In the genomic region with DNA sequence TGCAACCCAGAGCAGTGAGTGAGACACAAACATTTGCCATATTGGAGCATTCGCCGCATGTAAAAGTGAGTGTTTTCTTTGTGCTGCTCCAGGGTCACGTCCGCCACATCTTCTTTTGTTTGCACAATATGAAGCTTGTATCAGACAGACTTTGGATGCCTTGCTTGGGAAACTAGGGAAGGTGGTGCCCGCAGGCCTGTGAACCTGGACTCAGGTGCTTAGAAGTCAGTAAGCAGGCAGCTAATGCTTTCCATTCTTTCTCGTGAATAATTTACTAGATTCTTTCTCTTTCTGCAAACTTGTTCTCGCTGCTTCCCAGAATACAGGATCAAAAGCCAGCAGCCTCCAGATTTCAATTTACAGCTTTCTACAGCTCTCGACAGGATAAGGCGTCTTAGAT, we compare ENCODE assay signal across 28 mouse cellular contexts. TPM values are rescaled to one million over a fixed set of nuclear protein-coding genes. Genes with fewer than 3 reads are reported as not detected.
DNase-seq lines count a peak whose midpoint lies in the region; ATAC-seq lines count a peak whose summit lies in the region.
"Had no signal": no experiment of that assay in that cellular context is flagged by ENCODE, and none has a peak within 500 bp of the region (broad histone marks: within the 10 kb centered on the region; RNA-seq: fewer than 3 reads in every experiment).

No protein-coding gene starts in this region.

- H3K4me3 ChIP-seq in kidney, embryonic 14.5 days (ENCODE audit: low read length) = no peak overlapping the region
- H3K4me3 ChIP-seq in midbrain, embryonic 16.5 days (ENCODE audit: low read depth, low read length) = no peak overlapping the region
- H3K4me3 ChIP-seq in midbrain, embryonic 15.5 days = no peak overlapping the region
- H3K4me3 ChIP-seq: embryonic facial prominence, embryonic 10.5 days; embryonic facial prominence, embryonic 15.5 days; forebrain, embryonic 12.5 days; hindbrain, embryonic 12.5 days; limb, embryonic 10.5 days; limb, embryonic 15.5 days; neural tube, embryonic 13.5 days had no signal

- H3K4me1 ChIP-seq in kidney, embryonic 14.5 days (ENCODE audit: control insufficient read depth, insufficient read depth, low read length) = no peaks in the 10 kb centered on the region
- H3K4me1 ChIP-seq in midbrain, embryonic 16.5 days (ENCODE audit: control insufficient read depth, insufficient read depth, low read length) = no peaks in the 10 kb centered on the region
- H3K4me1 ChIP-seq in midbrain, embryonic 15.5 days = no peaks in the 10 kb centered on the region
- H3K4me1 ChIP-seq: embryonic facial prominence, embryonic 10.5 days; embryonic facial prominence, embryonic 15.5 days; forebrain, embryonic 12.5 days; limb, embryonic 10.5 days; limb, embryonic 15.5 days; neural tube, embryonic 13.5 days had no signal

- no peaks in the 10 kb centered on the region for H3K9me3 ChIP-seq in kidney, embryonic 14.5 days (ENCODE audit: control insufficient read depth, low read length)
- no peaks in the 10 kb centered on the region for H3K9me3 ChIP-seq in midbrain, embryonic 16.5 days (replicated peaks; ENCODE audit: control insufficient read depth, low read length, poor library complexity, severe bottlenecking)
- H3K9me3 ChIP-seq in midbrain, embryonic 15.5 days = no peaks in the 10 kb centered on the region
- H3K9me3 ChIP-seq: embryonic facial prominence, embryonic 10.5 days; embryonic facial prominence, embryonic 15.5 days; forebrain, embryonic 12.5 days; hindbrain, embryonic 12.5 days; limb, embryonic 10.5 days; limb, embryonic 15.5 days; neural tube, embryonic 13.5 days had no signal

- H3K9ac ChIP-seq in kidney, embryonic 14.5 days (ENCODE audit: low read depth, low read length) = no peak overlapping the region
- no peak overlapping the region for H3K9ac ChIP-seq in midbrain, embryonic 16.5 days (ENCODE audit: low read depth, low read length)
- no peak overlapping the region for H3K9ac ChIP-seq in midbrain, embryonic 15.5 days
- H3K9ac ChIP-seq: embryonic facial prominence, embryonic 15.5 days; forebrain, embryonic 12.5 days; hindbrain, embryonic 12.5 days; limb, embryonic 15.5 days; neural tube, embryonic 13.5 days had no signal

- no peaks in the 10 kb centered on the region for H3K27me3 ChIP-seq in kidney, embryonic 14.5 days (ENCODE audit: control insufficient read depth, insufficient read depth, low read length)
- no peaks in the 10 kb centered on the region for H3K27me3 ChIP-seq in midbrain, embryonic 16.5 days (ENCODE audit: control insufficient read depth, insufficient read depth, low read depth, low read length)
- H3K27me3 ChIP-seq in midbrain, embryonic 15.5 days (replicated peaks) = no peaks in the 10 kb centered on the region
- H3K27me3 ChIP-seq: embryonic facial prominence, embryonic 15.5 days; forebrain, embryonic 12.5 days; hindbrain, embryonic 12.5 days; limb, embryonic 15.5 days; neural tube, embryonic 13.5 days had no signal

- no peaks in the 10 kb centered on the region for H3K36me3 ChIP-seq in kidney, embryonic 14.5 days (ENCODE audit: control insufficient read depth, insufficient read depth, low read length)
- no peaks in the 10 kb centered on the region for H3K36me3 ChIP-seq in midbrain, embryonic 16.5 days (ENCODE audit: control insufficient read depth, insufficient read depth, low read length)
- no peaks in the 10 kb centered on the region for H3K36me3 ChIP-seq in midbrain, embryonic 15.5 days (replicated peaks)
- H3K36me3 ChIP-seq: embryonic facial prominence, embryonic 10.5 days; embryonic facial prominence, embryonic 15.5 days; forebrain, embryonic 12.5 days; hindbrain, embryonic 12.5 days; limb, embryonic 10.5 days; limb, embryonic 15.5 days; neural tube, embryonic 13.5 days had no signal

- ATAC-seq in kidney, embryonic 14.5 days (ENCODE audit: low FRiP score, low TSS enrichment) = no peak
- ATAC-seq in midbrain, embryonic 16.5 days = 0 out of 2 replicates have a peak, but pooled peaks have one; percentile 42
- ATAC-seq in midbrain, embryonic 15.5 days (replicated peaks) = no peak
- ATAC-seq: CD4-positive, CD25-positive, alpha-beta regulatory T cell, adult 4 months had no signal

- H3K4me2 ChIP-seq in kidney, embryonic 14.5 days (replicated peaks; ENCODE audit: low read depth, low read length) = no peak overlapping the region
- H3K4me2 ChIP-seq in midbrain, embryonic 16.5 days (ENCODE audit: low read length) = no peak overlapping the region
- no peak overlapping the region for H3K4me2 ChIP-seq in midbrain, embryonic 15.5 days
- H3K4me2 ChIP-seq: embryonic facial prominence, embryonic 15.5 days; forebrain, embryonic 12.5 days; heart, embryonic 11.5 days; hindbrain, embryonic 12.5 days; limb, embryonic 15.5 days; neural tube, embryonic 13.5 days had no signal

- H3K27ac ChIP-seq in kidney, embryonic 14.5 days (ENCODE audit: low read depth, low read length) = no peak overlapping the region
- no peak overlapping the region for H3K27ac ChIP-seq in midbrain, embryonic 16.5 days (ENCODE audit: low read length)
- no peak overlapping the region for H3K27ac ChIP-seq in midbrain, embryonic 15.5 days
- H3K27ac ChIP-seq: embryonic facial prominence, embryonic 10.5 days; embryonic facial prominence, embryonic 15.5 days; forebrain, embryonic 12.5 days; hindbrain, embryonic 12.5 days; limb, embryonic 10.5 days; limb, embryonic 15.5 days; macrophage; neural tube, embryonic 13.5 days; stomach, postnatal 0 days had no signal

- 75% methylated on average over 9 of the region's 9 CpGs for whole genome bisulfite sequencing in kidney, embryonic 14.5 days
- WGBS in midbrain, embryonic 16.5 days = 76% methylated on average over 9 of the region's 9 CpGs
- 72% methylated on average over 9 of the region's 9 CpGs for WGBS in midbrain, embryonic 15.5 days

- DNase-seq in kidney, adult 18-20 months = peak; percentile 54
- peak; percentile 27 for DNase-seq in kidney, postnatal 10 days
- no peak for DNase-seq in cerebellum, postnatal 4 days (ENCODE audit: low spot score in 2 of 2)
- no peak for DNase-seq in embryo, embryonic 10 days (ENCODE audit: low spot score)
- DNase-seq: adrenal gland, postnatal 14 days; cerebellum, adult 18-20 months; gastrocnemius, postnatal 14 days; heart, postnatal 36 days; layer of hippocampus, postnatal 36 days; lung, adult 2 months; lung, postnatal 10 days; right cerebral cortex, postnatal 4 days; thymus, adult 18-20 months; thymus, postnatal 25 days had no signal

RNA-seq across cellular contexts. Expression of a gene that starts 11.5 kb away (rescaled TPM):
- polyA plus RNA-seq in kidney, embryonic 14.5 days (2014; fragmentation: Nextera tagmentation; extraction: Ambion mirVana) = 4.6 and 5.5 TPM in 2 replicates
- polyA plus RNA-seq in midbrain, embryonic 16.5 days (2015; fragmentation: Nextera tagmentation; extraction: Ambion mirVana) = 8.9 and 10.7 TPM in 2 replicates
- 9.9 and 10.2 TPM in 2 replicates for polyA plus RNA-seq in midbrain, embryonic 15.5 days (2015; fragmentation: Nextera tagmentation; extraction: Ambion mirVana)

Comparison
In these comparisons a context has a peak if more than half of its experiments do, and no peak if none do; other contexts are left out.
1. DNase-seq: peak in kidney, adult 18-20 months (single experiment) and kidney, postnatal 10 days (single experiment); none in cerebellum, postnatal 4 days (0 of 2) and embryo, embryonic 10 days (single experiment).